Mouse (Mus musculus) Patski (cell line): ENCODE results near the gene D230025D16Rik. TPM values are rescaled to one million over a fixed set of nuclear protein-coding genes. Genes with fewer than 3 reads are reported as not detected.

Experiments used
- ATAC-seq: fragments of 100-300 bp; one replicate; pipeline ENCODE4 v1.8.0; 2021
- CTCF ChIA-PET: fragments of 350-600 bp; sonication (Branson Sonifier 250); formaldehyde crosslinking; loops from one replicate; lab custom pipeline; 2022; ENCODE audit warnings: inconsistent platforms; lab: Charles Lee
- POLR2A ChIA-PET: fragments of 350-600 bp; sonication (Branson Sonifier 250); formaldehyde crosslinking; loops from one replicate; lab custom pipeline; 2022; ENCODE audit warnings: antibody characterized with exemption, inconsistent platforms; lab: Charles Lee
- DNase-seq: peaks from one replicate; pipeline ENCODE4 v3.0.0-alpha.2; 2011; ENCODE audit warnings: low read depth, low spot score
- H3K27me3 ChIP-seq: fragments of 371-371 bp; one replicate; pipeline ENCODE4 v1.5.1; 2021
- CTCF ChIP-seq: fragments of 100-300 bp; IDR thresholded peaks from one replicate; pipeline ENCODE4 v1.5.1; 2021
- in situ Hi-C: fragments of 300-500 bp; cut with MboI; formaldehyde crosslinking; loops from 3 replicates; pipeline ENCODE4 v1.11.1; 2018; ENCODE audit warnings: low pct_unique_long_range_greater_than_20kb, mixed read lengths
- polyA plus RNA-seq: library from polyadenylated mRNA; unstranded; gene quantifications from one replicate; pipeline ENCODE4 v1.2.3, GENCODE M21; 2021

Gene D230025D16Rik
- polyA plus RNA-seq, 1 experiment from 2014 or later: 23.1 TPM

DNA sequence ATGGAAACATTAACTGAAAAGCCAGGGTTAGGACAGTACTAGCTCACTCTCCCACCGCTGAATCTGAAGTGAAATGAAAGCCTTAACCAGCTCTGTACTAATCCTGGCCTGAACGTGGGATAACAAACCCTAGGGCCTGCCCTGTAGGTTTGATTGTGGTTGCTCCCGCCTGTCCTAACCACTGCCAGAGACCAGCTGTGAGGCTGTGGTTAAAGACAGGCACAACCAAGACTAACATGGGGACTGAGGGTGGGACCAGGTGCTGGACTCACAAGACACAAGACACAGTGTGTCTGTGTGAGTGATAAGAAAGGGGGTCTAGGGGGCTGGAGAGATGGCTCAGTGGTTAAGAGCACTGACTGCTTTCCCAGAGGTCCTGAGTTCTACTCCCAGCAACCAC is 55.6 kb downstream of the D230025D16Rik start:
- in situ Hi-C loops: no loop called here
- no peaks in the 10 kb centered on the region for H3K27me3 ChIP-seq
- ATAC-seq: no peak
- CTCF ChIA-PET: interaction anchor here (1.3 to 1.5 kb wide), 2 partner anchors 15 to 39 kb away, joined by 3 to 4 read pairs; partner anchors contain the start of gene Exoc3l
- no peak for DNase-seq
- no peak for TF ChIP-seq CTCF
- POLR2A ChIA-PET: no interaction called here

GRCm38 (mm10) chr8:105281821-105282220 is 56.9 kb downstream of the D230025D16Rik start:
- POLR2A ChIA-PET: no interaction called here
- H3K27me3 ChIP-seq: no peaks in the 10 kb centered on the region
- DNase-seq (no peak), ATAC-seq (no peak)
- CTCF ChIA-PET: no interaction called here
- TF ChIP-seq CTCF: no peak
- in situ Hi-C loops: no loop called here

GRCm38 (mm10) chr8:105282239-105282638 is 57.3 kb downstream of the D230025D16Rik start:
- ChIA-PET CTCF (no interaction called here), POLR2A (no interaction called here)
- DNase-seq (no peak), ATAC-seq (no peak)
- in situ Hi-C loops: no loop called here
- no peak for TF ChIP-seq CTCF
- H3K27me3 ChIP-seq: no peaks in the 10 kb centered on the region

GRCm38 (mm10) chr8:105283074-105283473 is 58.1 kb downstream of the D230025D16Rik start:
- in situ Hi-C loops: no loop called here
- no peak for TF ChIP-seq CTCF
- POLR2A ChIA-PET: no interaction called here
- CTCF ChIA-PET: no interaction called here
- no peaks in the 10 kb centered on the region for H3K27me3 ChIP-seq
- ATAC-seq: no peak
- no peak for DNase-seq

GRCm38 (mm10) chr8:105285514-105285913 is 60.6 kb downstream of the D230025D16Rik start:
- ChIA-PET POLR2A (no interaction called here), CTCF (interaction anchor here (1.0 kb wide), 1 partner anchor 11 kb away, joined by 8 read pairs; no protein-coding TSS in a partner anchor)
- H3K27me3 ChIP-seq: no peaks in the 10 kb centered on the region
- DNase-seq (no peak), ATAC-seq (no peak)
- in situ Hi-C loops: no loop called here
- TF ChIP-seq CTCF: no peak

GRCm38 (mm10) chr8:105286907-105287306 is 62.0 kb downstream of the D230025D16Rik start:
- CTCF ChIA-PET: no interaction called here
- TF ChIP-seq CTCF: no peak
- in situ Hi-C loops: no loop called here
- POLR2A ChIA-PET: no interaction called here
- no peak for DNase-seq
- H3K27me3 ChIP-seq: no peaks in the 10 kb centered on the region
- no peak for ATAC-seq

GRCm38 (mm10) chr8:105288231-105288630 is 63.3 kb downstream of the D230025D16Rik start:
- ChIA-PET CTCF (no interaction called here), POLR2A (no interaction called here)
- ATAC-seq (no peak), DNase-seq (no peak)
- no peaks in the 10 kb centered on the region for H3K27me3 ChIP-seq
- in situ Hi-C loops: no loop called here
- no peak for TF ChIP-seq CTCF

DNA sequence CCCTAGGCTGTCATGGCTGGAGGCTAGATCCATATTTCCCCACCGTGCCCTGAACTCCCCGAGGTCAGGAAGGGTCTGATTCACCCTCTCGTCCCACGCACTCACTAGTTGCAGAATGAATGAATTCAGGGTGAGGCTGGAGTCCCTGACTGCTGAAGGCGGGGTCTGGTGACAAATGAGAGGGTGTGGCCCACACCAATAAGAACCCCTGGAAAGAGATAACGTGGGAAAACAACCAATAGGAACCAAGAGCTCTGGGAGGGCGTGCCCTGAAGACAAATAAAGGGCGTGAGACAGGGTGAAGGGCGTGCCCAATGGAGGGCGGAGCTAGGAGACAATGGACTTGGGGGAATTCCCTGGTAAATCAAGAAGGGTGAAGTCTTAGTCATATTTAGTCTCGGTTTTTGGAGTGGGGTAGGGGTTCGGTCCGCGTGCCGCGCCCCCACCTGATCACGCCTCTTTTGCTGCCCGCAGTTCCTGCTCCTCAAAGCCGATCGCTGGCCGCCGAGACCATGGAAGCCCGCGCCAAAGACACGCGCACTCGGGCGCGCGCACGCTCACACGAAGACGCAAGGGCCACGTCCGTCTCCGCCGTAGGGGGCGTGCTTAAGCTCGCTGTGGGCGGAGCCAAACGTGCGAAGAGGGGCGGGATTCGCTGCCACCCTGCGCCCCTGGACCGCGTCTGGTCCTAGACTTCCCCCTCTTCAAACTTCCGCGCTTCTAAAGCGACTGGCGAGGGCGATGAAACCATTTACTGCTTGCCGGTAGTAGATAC is 64.2 kb downstream of the D230025D16Rik start:
- H3K27me3 ChIP-seq: no peaks in the 10 kb centered on the region
- CTCF ChIA-PET: interaction anchor here (0.9 kb wide), 1 partner anchor 168 kb away, joined by 3 read pairs; no protein-coding TSS in a partner anchor
- in situ Hi-C loops: no loop called here

GRCm38 (mm10) chr8:105289805-105290460 is 65.0 kb downstream of the D230025D16Rik start, which contains the start of gene 4931428F04Rik:
Gene 4931428F04Rik (minus strand): TSS chr8:105289864.
- ATAC-seq: no peak
- POLR2A ChIA-PET: interaction anchor here (0.6 to 2.4 kb wide), 3 partner anchors 14 to 28 kb away, joined by 4 to 6 read pairs (median 4); partner anchors contain the start of genes Fbxl8 and Tradd

More for the DNA sequence above, 64.2 kb downstream of the D230025D16Rik start:
- peak; percentile 82 for ATAC-seq
- POLR2A ChIA-PET: interaction anchor here (1.3 to 2.4 kb wide), 2 partner anchors 15 to 24 kb away, joined by 4 to 6 read pairs; partner anchors contain the start of genes Fbxl8 and Tradd
- TF ChIP-seq CTCF: no peak
- DNase-seq: peak; percentile 84

More at GRCm38 (mm10) chr8:105289805-105290460, 65.0 kb downstream of the D230025D16Rik start, which contains the start of gene 4931428F04Rik:
- DNase-seq: no peak
- CTCF ChIA-PET: interaction anchor here (0.8 to 1.9 kb wide), 10 partner anchors 13 to 602 kb away, joined by 3 to 8 read pairs (median 4); partner anchors contain the start of gene Nol3
- no peak for TF ChIP-seq CTCF
- H3K27me3 ChIP-seq: no peaks in the 10 kb centered on the region
- in situ Hi-C loops: loop anchor here (10.0 kb wide), 1 partner anchor 655 kb away; the partner anchor contains the start of gene Rrad
